Mouse (Mus musculus) forebrain, embryonic 14.5 days (tissue): Measurements from ENCODE around the gene Nid2. TPM values are rescaled to one million over a fixed set of nuclear protein-coding genes. Genes with fewer than 3 reads are reported as not detected.

Experiments
- ATAC-seq: fragments of 200-750 bp; cut with Nextera tagmentation; 2 replicates; pipeline ENCODE4 v1.8.0; 2017; ENCODE audit warnings: mild to moderate bottlenecking, moderate library complexity
- DNase-seq: peaks from one replicate; pipeline ENCODE4 v3.0.0-alpha.2; 2015; ENCODE audit warnings: low spot score
- H3K27ac ChIP-seq: fragments of 300-500 bp; sonication (generic); 2 replicates; pipeline ENCODE4 v1.5.1; 2014; ENCODE audit warnings: low read depth, mild to moderate bottlenecking, control low read depth, low read length, moderate library complexity
- H3K27me3 ChIP-seq: fragments of 300-500 bp; sonication (generic); replicated peaks from 2 replicates; pipeline ENCODE4 v1.6.1; 2014; ENCODE audit warnings: low read length, control low read depth, mixed read lengths; ENCODE audit not compliant: control insufficient read depth, insufficient read depth
- H3K36me3 ChIP-seq: fragments of 300-500 bp; sonication (generic); 2 replicates; pipeline ENCODE4 v1.6.1; 2014; ENCODE audit warnings: low read length, control low read depth; ENCODE audit not compliant: control insufficient read depth, insufficient read depth
- H3K4me1 ChIP-seq: fragments of 300-500 bp; sonication (generic); 2 replicates; pipeline ENCODE4 v1.6.1; 2014; ENCODE audit warnings: antibody characterized with exemption, low read length, control low read depth; ENCODE audit not compliant: control insufficient read depth, insufficient read depth
- H3K4me2 ChIP-seq: fragments of 300-500 bp; sonication (generic); 2 replicates; pipeline ENCODE4 v1.6.1; 2014; ENCODE audit warnings: mild to moderate bottlenecking, control low read depth, low read length
- H3K4me3 ChIP-seq: fragments of 300-500 bp; sonication (generic); 2 replicates; pipeline ENCODE4 v1.5.1; 2014; ENCODE audit warnings: low read depth, low read length, control low read depth
- H3K9ac ChIP-seq: fragments of 300-500 bp; sonication (generic); 2 replicates; pipeline ENCODE4 v1.6.1; 2014; ENCODE audit warnings: mild to moderate bottlenecking, low read length, control low read depth, moderate library complexity
- H3K9me3 ChIP-seq: fragments of 300-500 bp; sonication (generic); replicated peaks from 2 replicates; pipeline ENCODE4 v1.6.1; 2016; ENCODE audit warnings: low read length, control low read depth, mixed read lengths; ENCODE audit not compliant: control insufficient read depth
- WGBS: fragments of 180-500 bp; shearing (Covaris S2); extraction: QIAGEN DNeasy Blood & Tissue Kit; methylation state at CpG from one replicate; pipeline ENCODE4 v1.1.7; 2014; 5-methylcytosine and 5-hydroxymethylcytosine counted together
- polyA plus RNA-seq: library from polyadenylated mRNA; unstranded; fragments of >200 nt; fragmentation: Nextera tagmentation; extraction: Ambion mirVana; gene quantifications from 2 replicates; pipeline ENCODE4 v1.2.1, GENCODE M21; 2014

Nid2 gene
- polyA plus RNA-seq, result 30.9 and 37.4 TPM in 2 replicates

- Histone ChIP-seq H3K36me3 (no peaks in the 10 kb centered on the region), H3K27me3 (peaks cover 8% of the 10 kb centered on the region), H3K4me3 (peak within 1 kb of the TSS; percentile 48), H3K4me1 (peaks cover 10% of the 10 kb centered on the region; the same call in 1 of the 2 replicates), H3K9ac (peak within 1 kb of the TSS; percentile 52), H3K27ac (no peak within 1 kb of the TSS), H3K9me3 (no peaks in the 10 kb centered on the region), H3K4me2 (peak within 1 kb of the TSS; percentile 91)
- WGBS, result under 1% methylated on average over 45 of the region's 45 CpGs
- ATAC-seq (peak; percentile 95), DNase-seq (peak; percentile 90)
Measured at GRCm38 (mm10) chr14:19751025-19751771, at the start of gene Nid2. Gene Nid2, plus strand, starts transcription at chr14:19751265.

GRCm38 (mm10) chr14:19701546-19701945 lies 49.5 kb upstream of the Nid2 start:
- no peak overlapping the region for H3K4me3 ChIP-seq
- no peak overlapping the region for H3K27ac ChIP-seq
- DNase-seq (no peak), ATAC-seq (no peak)
- H3K4me2 ChIP-seq, result no peak overlapping the region
- no peak overlapping the region for H3K9ac ChIP-seq
- no peaks in the 10 kb centered on the region for H3K9me3 ChIP-seq
- H3K36me3 ChIP-seq, result no peaks in the 10 kb centered on the region
- H3K27me3 ChIP-seq, result no peaks in the 10 kb centered on the region
- H3K4me1 ChIP-seq, result no peaks in the 10 kb centered on the region

GRCm38 (mm10) chr14:19705649-19706048 lies 45.4 kb upstream of the Nid2 start:
- H3K4me2 ChIP-seq, result no peak overlapping the region
- H3K9ac ChIP-seq, result no peak overlapping the region

GRCm38 (mm10) chr14:19706454-19706853 lies 44.6 kb upstream of the Nid2 start:
- Histone ChIP-seq H3K36me3 (no peaks in the 10 kb centered on the region), H3K9ac (no peak overlapping the region), H3K4me3 (no peak overlapping the region), H3K9me3 (no peaks in the 10 kb centered on the region), H3K27ac (no peak overlapping the region), H3K4me2 (no peak overlapping the region), H3K27me3 (no peaks in the 10 kb centered on the region), H3K4me1 (peaks cover 8% of the 10 kb centered on the region)
- ATAC-seq (peak; percentile 73; the same call in 1 of the 2 replicates), DNase-seq (peak; percentile 81)
- 0% methylated on average over 5 of the region's 5 CpGs for WGBS

More at GRCm38 (mm10) chr14:19705649-19706048, 45.4 kb upstream of the Nid2 start:
- H3K27ac ChIP-seq, result no peak overlapping the region
- no peaks in the 10 kb centered on the region for H3K9me3 ChIP-seq
- ATAC-seq (peak; percentile 74), DNase-seq (peak; percentile 76)
- H3K27me3 ChIP-seq, result no peaks in the 10 kb centered on the region
- no peaks in the 10 kb centered on the region for H3K36me3 ChIP-seq
- WGBS, result 7% methylated on average over 16 of the region's 16 CpGs
- H3K4me3 ChIP-seq, result no peak overlapping the region
- H3K4me1 ChIP-seq, result peaks cover 8% of the 10 kb centered on the region

GRCm38 (mm10) chr14:19706997-19707396 lies 44.1 kb upstream of the Nid2 start:
- DNase-seq (no peak), ATAC-seq (no peak)
- Histone ChIP-seq H3K9ac (no peak overlapping the region), H3K9me3 (no peaks in the 10 kb centered on the region), H3K4me1 (peaks cover 8% of the 10 kb centered on the region), H3K4me3 (no peak overlapping the region), H3K27ac (no peak overlapping the region), H3K4me2 (no peak overlapping the region), H3K27me3 (no peaks in the 10 kb centered on the region), H3K36me3 (no peaks in the 10 kb centered on the region)
- 65% methylated on average over 2 of the region's 2 CpGs for WGBS

GRCm38 (mm10) chr14:19707721-19708507 lies 43.2 kb upstream of the Nid2 start:
- 64% methylated on average over 11 of the region's 11 CpGs for WGBS
- no peak overlapping the region for H3K4me2 ChIP-seq
- H3K27me3 ChIP-seq, result no peaks in the 10 kb centered on the region
- H3K9ac ChIP-seq, result no peak overlapping the region
- ATAC-seq, result no peak
- no peak overlapping the region for H3K4me3 ChIP-seq
- no peaks in the 10 kb centered on the region for H3K9me3 ChIP-seq
- no peak for DNase-seq
- H3K36me3 ChIP-seq, result no peaks in the 10 kb centered on the region
- H3K27ac ChIP-seq, result no peak overlapping the region
- peaks cover 8% of the 10 kb centered on the region for H3K4me1 ChIP-seq

GRCm38 (mm10) chr14:19709161-19709560 lies 41.9 kb upstream of the Nid2 start:
- DNase-seq, result peak; percentile 29
- Histone ChIP-seq H3K9me3 (no peaks in the 10 kb centered on the region), H3K27ac (peak overlapping the region; percentile 9; the same call in 1 of the 2 replicates), H3K4me2 (no peak overlapping the region), H3K9ac (0 out of 2 replicates have a peak overlapping the region, but pooled peaks have one; percentile 25), H3K27me3 (no peaks in the 10 kb centered on the region), H3K36me3 (no peaks in the 10 kb centered on the region), H3K4me1 (peaks cover 8% of the 10 kb centered on the region), H3K4me3 (no peak overlapping the region)
- ATAC-seq, result no peak
- WGBS, result 41% methylated on average over 9 of the region's 9 CpGs

- WGBS, result 42% methylated on average over 1 of the region's 1 CpGs
- H3K4me2 ChIP-seq, result no peak overlapping the region
- H3K27me3 ChIP-seq, result no peaks in the 10 kb centered on the region
- H3K36me3 ChIP-seq, result no peaks in the 10 kb centered on the region
- H3K9ac ChIP-seq, result no peak overlapping the region
- H3K9me3 ChIP-seq, result no peaks in the 10 kb centered on the region
- no peak for ATAC-seq
- no peak overlapping the region for H3K27ac ChIP-seq
- DNase-seq, result no peak
- no peak overlapping the region for H3K4me3 ChIP-seq
- H3K4me1 ChIP-seq, result peaks cover 8% of the 10 kb centered on the region
Measured at GRCm38 (mm10) chr14:19711771-19712170, 39.3 kb upstream of the Nid2 start.

- DNase-seq (no peak), ATAC-seq (no peak)
- 67% methylated on average over 3 of the region's 3 CpGs for WGBS
Measured at GRCm38 (mm10) chr14:19713067-19713466, 38.0 kb upstream of the Nid2 start.

More at GRCm38 (mm10) chr14:19713067-19713466, 38.0 kb upstream of the Nid2 start:
- no peak overlapping the region for H3K4me2 ChIP-seq
- no peak overlapping the region for H3K4me3 ChIP-seq
- no peaks in the 10 kb centered on the region for H3K27me3 ChIP-seq
- no peaks in the 10 kb centered on the region for H3K9me3 ChIP-seq
- H3K4me1 ChIP-seq, result peaks cover 8% of the 10 kb centered on the region
- no peak overlapping the region for H3K9ac ChIP-seq
- H3K27ac ChIP-seq, result no peak overlapping the region
- no peaks in the 10 kb centered on the region for H3K36me3 ChIP-seq
